Mouse (Mus musculus): ENCODE results near the gene Cabp7.

Gene Cabp7

GRCm38 (mm10) chr11:4746733-4747132 is at the start of gene Cabp7:
Gene Cabp7, minus strand, starts transcription at chr11:4746778.
- DNase-seq (ENCODE audit: low read depth in 1 of 2, low spot score in 2 of 2) = no peak

- DNase-seq (ENCODE audit: low read depth in 1 of 2, low spot score in 2 of 2) = no peak
Measured at GRCm38 (mm10) chr11:4793006-4793405, 46.4 kb upstream of the Cabp7 start.

DNA sequence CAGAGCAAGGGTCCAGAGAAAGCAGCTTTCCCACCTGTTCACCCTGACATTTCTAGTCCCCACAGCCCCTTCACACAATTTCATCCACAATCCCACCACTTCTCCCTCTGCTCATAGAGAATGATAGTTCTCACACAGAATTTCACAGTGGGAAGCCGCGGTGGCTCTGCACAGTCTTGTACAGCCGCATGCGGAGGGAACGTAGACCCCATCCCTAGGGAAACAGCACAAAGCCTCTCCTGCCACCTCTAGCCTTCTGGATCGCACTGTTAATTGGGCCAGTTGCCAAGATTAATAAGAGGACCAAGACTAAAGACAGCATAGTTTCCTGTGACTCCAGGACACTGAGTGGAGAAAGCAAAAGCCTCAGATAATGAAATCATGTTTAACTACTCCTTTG is 45.0 kb upstream of the Cabp7 start:
- no peak for DNase-seq (ENCODE audit: low read depth in 1 of 2, low spot score in 2 of 2)

GRCm38 (mm10) chr11:4789691-4790090 is 43.1 kb upstream of the Cabp7 start:
- no peak for DNase-seq (ENCODE audit: low read depth in 1 of 2, low spot score in 2 of 2)

DNA sequence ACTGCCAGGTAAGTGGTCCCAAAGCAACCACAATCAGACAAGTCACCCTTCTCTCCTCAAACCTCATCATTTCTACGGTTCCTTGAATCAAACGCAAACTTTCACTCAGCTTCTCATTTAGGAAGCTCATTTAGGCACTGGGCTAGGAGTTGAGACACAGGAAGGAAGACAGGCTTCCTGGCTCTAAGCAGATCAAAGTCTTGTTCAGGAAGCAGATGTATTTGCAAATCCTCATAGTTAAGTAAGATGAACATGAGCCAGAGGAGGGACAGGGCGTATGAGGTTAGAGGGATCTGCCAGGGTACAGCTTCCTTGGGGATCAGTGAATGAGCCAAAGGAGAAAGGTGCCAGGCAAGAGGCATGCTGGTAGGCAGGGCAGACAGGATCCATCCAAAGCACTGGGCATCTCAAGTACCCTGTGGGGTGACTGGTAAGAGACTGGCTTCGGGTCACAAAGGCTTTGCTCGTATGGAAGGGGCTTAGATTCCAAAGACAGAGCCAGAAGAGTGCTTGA is 38.1 kb upstream of the Cabp7 start:
- DNase-seq (ENCODE audit: low read depth in 1 of 2, low spot score in 2 of 2) = no peak

- no peak for DNase-seq (ENCODE audit: low read depth in 1 of 2, low spot score in 2 of 2)
Measured at GRCm38 (mm10) chr11:4783116-4783515, 36.5 kb upstream of the Cabp7 start.

GRCm38 (mm10) chr11:4780927-4781326 is 34.3 kb upstream of the Cabp7 start:
- DNase-seq (ENCODE audit: low read depth in 1 of 2, low spot score in 2 of 2) = no peak

GRCm38 (mm10) chr11:4772925-4773324 is 26.3 kb upstream of the Cabp7 start:
- DNase-seq (ENCODE audit: low read depth in 1 of 2, low spot score in 2 of 2) = peak in 1 of 2 experiments; percentile 14

DNA sequence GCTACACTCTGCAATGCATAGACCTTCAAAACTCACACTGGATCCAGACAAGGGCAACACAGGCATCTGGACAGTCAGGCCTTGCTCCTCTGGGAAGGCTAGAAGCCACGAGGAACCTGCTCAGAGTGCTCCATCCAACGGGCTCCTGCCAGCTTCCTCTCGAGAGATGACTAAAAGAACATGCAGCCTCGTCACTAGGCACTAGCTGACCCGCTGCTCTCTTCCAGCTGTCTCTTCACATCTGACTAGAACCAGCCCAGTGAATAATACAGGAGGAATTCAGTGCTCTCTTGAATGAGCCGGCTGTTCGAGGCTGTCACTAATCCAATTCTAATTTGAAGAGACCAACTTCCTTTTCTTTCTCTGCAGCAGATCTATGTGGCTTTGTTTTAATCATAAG is 25.2 kb upstream of the Cabp7 start:
- no peak for DNase-seq (ENCODE audit: low read depth in 1 of 2, low spot score in 2 of 2)

DNA sequence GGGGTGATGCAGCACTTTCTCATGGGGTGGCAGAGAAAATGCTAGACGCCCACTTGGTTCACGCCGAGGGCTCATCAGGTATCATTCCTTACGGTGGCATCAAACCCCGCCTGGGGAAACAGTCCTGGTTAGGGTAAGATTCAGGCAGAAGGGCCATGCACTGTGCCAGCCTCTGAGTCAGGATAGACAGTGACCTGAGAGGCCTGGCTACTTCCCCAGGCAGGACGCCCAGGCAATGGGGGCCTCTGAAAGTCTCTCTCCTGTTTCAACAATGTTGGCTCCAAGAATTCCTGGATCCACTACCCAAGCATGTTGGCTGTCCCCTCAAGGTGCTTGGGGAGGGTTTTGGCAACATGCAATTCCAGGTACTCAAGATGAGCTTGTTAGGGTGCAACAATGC is 23.3 kb upstream of the Cabp7 start:
- no peak for DNase-seq (ENCODE audit: low read depth in 1 of 2, low spot score in 2 of 2)

DNA sequence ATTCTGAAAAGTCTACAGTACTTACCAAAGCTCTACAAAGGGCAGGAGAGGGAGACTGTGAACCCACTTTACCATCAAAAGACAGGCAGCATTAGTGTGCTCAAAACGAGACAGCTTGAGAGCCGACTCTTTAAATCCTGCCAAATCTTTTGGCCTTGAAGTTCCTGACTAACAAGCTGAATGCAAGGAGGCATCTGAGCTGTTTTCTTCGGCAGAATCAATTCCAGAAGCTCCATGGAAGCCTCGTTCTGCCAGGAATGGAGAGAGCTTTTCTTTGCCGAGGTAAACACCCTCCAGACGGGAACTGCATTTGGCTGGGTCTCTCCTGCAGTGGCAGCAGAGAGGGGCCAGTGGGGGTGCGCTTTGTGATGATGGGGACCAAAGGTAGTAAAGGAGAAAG is 22.7 kb upstream of the Cabp7 start:
- DNase-seq (ENCODE audit: low read depth in 1 of 2, low spot score in 2 of 2) = no peak

DNA sequence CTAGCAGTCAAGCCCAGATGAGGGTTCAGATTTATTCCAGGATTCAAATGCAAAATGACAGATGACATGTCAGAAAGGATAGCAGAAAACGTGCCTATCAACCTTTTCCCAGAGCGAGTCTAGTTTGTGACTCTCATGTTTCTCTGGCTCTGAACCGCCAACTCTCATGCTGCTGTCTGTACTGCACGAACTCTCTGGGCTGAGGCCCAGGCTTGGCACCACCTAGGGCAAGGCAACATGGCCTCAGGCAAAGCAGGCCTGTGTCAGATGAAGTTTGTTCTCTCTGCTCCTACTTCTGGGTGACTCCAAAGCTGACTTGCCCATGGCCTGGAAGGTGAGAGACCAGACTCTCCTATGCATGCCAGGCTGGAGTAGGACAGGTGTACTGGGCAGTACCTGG is 21.8 kb upstream of the Cabp7 start:
- DNase-seq (ENCODE audit: low read depth in 1 of 2, low spot score in 2 of 2) = no peak

- no peak for DNase-seq (ENCODE audit: low read depth in 1 of 2, low spot score in 2 of 2)
Measured at GRCm38 (mm10) chr11:4764476-4764875, 17.9 kb upstream of the Cabp7 start.

GRCm38 (mm10) chr11:4763631-4764030 is 17.1 kb upstream of the Cabp7 start:
- no peak for DNase-seq (ENCODE audit: low read depth in 1 of 2, low spot score in 2 of 2)

DNA sequence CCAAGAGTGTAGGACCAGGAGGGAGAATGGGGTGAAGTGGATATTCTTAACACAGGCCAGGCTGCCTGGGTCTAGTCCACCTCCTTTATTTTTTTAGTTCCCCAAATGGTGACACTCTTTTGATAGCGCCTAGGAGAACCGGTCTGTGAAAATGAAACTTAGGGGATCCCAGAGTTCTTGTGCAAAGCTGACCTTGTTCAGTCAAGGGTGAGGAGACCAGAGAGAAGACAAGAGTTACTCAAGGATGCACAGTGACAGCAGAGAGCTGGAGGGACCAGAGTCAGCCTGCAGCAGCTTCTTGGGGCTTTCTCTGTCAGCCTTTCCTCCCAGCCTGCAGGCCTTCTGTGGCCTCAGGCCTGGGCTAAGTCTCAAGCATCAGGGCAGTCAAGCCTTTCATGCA is 15.9 kb upstream of the Cabp7 start:
- no peak for DNase-seq (ENCODE audit: low read depth in 1 of 2, low spot score in 2 of 2)

DNA sequence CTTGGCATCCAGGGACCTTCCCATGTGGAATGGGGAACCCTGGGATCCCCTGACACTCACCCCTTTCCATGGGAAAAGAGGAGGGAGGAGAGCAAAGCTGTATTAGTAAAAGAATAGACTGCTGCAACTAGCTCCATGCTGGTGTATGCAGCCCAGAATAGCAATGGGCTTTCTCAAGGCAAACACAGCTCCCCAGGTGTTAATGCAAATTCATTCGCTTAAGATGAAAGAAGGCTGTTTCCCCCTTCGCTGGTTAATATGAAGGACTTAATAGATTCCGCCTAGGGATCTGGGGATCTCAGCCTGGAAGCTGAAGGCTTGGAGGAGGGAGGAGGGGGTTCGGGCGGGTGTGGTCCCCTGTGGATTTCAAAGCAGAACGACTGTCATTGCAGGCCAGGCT is 15.4 kb upstream of the Cabp7 start:
- DNase-seq (ENCODE audit: low read depth in 1 of 2, low spot score in 2 of 2) = no peak

DNA sequence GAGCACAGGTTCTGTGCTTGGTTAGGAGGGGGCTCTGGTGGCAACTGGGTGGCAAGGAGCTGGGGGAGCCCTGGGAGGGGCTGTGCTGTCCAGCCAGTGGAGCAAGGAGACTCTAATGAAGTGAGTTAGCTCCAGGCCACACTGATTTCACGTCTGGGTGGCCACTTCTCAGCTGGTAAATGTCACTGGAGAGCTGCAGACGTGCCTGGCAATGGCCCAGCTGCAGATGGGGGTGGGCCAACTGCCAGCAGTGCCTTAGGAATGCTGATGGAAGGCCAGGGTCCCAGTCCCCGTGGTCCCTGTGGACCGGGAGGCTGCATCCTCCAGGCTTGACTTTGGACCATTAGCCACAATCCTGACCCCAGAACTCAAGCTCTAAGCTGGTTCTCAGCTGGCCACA is 13.9 kb upstream of the Cabp7 start:
- DNase-seq (ENCODE audit: low read depth in 1 of 2, low spot score in 2 of 2) = no peak

DNA sequence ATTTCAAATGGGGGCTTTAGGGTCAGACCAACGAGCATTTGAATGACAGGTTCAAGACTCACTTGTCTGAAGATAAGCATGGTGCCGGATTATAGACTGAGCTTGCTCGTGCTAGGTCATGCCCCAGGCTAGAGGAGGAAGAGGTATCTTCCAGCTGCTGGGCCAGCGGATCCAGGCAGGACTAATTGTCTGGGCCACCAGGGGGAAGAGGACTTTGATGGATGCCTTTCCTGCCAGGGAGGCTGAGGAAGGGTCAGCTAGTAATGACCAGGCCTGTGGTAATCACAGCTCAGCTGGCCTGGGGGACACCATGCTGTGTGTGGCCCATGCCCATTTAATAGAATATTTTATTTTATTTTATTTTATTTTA is 11.2 kb upstream of the Cabp7 start:
- DNase-seq (ENCODE audit: low read depth in 1 of 2, low spot score in 2 of 2) = no peak

DNA sequence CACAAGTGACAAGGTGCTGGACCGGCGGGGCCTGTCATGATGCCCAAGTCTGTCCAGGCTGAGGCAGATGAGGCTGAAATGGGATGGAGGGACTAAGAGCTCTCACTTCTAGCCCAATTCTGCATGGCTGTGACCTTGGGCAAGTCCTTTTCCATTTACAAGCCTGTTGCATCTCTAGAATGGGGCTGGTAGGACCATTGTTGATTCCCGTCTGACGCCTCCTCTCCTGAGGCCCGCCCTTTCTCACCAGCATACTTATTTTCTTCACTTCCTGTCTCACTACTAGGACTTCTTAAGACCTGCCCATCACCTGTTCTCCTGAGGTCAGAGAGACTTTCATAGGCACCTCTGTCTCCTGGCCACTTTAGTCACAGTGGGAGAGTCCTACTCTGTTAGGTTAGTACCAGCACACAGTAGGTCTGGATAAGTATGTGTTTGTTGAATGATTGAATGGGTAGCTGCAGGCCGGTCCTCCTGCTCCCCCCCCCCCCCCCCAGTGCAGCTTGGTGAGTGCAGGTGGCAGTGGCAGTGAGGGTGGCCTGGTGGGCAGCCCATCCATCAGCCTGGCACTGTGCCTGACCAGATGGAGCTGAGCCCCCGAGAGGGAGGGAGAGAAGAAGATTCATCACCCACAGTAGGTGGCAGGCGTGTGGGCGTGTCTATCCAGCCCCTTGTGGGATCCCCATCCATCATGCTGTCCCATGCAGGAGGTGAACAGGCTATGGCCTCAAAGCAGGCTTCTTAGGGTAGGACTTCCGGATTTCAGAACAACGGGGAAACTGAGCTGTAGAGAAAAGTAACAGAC is 10.6 kb upstream of the Cabp7 start:
- no peak for DNase-seq (ENCODE audit: low read depth in 1 of 2, low spot score in 2 of 2)

GRCm38 (mm10) chr11:4756460-4756859 is 9.9 kb upstream of the Cabp7 start:
- peak; percentile 6 to 39 for DNase-seq (ENCODE audit: low read depth in 1 of 2, low spot score in 2 of 2)

DNA sequence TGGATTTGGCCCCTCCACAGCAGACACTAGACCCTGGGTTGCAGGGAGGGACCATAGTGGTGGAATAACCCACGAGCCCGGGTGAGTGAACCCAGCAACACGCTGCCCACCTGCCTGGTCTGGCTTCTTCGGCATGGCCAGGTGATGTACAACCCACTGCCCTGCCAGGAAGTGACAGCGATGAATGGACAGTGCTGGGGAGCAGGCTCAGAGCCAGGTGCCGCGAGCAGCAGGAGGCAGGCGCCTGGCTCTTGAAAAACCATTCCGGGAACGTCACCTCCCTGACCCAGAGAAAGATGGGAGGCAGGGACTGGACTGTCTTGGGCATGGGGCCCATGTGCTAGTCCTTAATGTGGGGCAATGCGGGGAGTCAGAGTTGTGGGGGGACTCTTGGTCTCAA is 8.3 kb upstream of the Cabp7 start:
- DNase-seq (ENCODE audit: low read depth in 1 of 2, low spot score in 2 of 2) = no peak

- DNase-seq (ENCODE audit: low read depth in 1 of 2, low spot score in 2 of 2) = no peak
Measured at GRCm38 (mm10) chr11:4754036-4754435, 7.5 kb upstream of the Cabp7 start.

DNA sequence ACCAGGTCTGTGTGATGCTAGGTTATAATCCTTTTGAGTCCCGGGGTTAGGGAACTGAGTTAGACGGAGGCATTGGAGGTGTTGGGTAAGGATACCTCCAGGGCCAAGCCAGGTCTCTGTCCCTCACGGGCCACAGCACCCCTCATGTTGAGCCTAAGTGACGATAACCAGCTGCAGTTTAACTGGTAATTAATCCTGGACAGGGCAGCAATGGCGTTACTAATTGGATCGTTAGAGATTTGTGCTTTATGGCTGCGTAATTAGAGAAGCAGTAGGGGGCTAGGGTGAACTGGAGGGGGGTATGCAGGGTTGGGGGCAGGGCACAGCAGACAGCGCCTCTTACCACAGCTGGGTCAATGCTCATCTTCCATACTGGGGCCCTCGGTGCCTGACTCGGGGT is 6.3 kb upstream of the Cabp7 start:
- DNase-seq (ENCODE audit: low read depth in 1 of 2, low spot score in 2 of 2) = no peak
